Mouse (Mus musculus): ENCODE data around the gene Rbp1.

DNA sequence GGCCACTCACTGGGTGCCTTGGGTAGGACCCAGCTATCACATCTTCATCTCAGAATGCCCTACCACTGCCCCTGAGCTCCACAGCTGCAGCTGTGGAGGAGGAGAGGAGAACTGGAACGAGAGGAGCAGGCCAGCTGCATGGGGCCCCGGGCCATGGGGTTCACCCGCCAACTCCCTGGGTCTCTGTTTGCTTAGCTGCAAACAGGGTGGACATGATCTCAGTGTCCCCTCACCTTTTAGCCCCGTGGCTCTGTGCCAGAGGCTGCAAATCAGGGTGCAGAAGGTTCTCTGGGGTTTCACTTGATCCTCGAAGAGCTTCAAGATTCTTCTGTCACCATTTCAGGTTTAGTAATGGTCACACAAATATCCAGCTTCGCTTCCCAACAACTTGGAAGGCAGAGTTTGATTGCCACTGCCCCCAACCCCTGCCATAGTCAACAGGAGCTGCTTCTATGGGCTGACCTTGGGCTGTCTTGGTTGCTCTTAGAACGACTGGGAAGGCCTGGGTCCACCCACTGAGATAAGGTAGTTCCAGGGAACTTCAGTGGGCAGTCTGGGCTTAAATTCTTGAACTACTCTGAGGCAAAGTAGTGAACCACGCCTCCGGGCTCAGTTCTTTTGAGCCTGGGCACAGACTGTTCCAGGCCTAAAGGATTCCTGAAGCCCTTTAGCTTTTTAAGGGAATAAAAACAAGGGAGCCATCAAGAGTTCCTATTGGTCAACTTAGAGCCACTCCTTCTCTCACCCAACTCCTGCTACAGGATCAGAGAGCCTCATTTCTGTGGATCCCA lies 22.8 kb downstream of the Rbp1 start:
- TF ChIP-seq CTCF (IDR thresholded peaks at IDR 0.05; ENCODE audit: borderline replicate concordance, extremely low read depth, insufficient read depth, insufficient read length) (no peak), POLR2A (IDR thresholded peaks at IDR 0.05; ENCODE audit: borderline replicate concordance, extremely low read depth, insufficient read depth, insufficient read length, poor library complexity, severe bottlenecking) (no peak)

All from brain, embryonic 14.5 days (tissue).